ENCODE assay signal across 16 mouse cellular contexts in genomic region chr10:90859665-90860523, GRCm38 (mm10).
DNase-seq lines count a peak whose midpoint lies in the region; ATAC-seq lines count a peak whose summit lies in the region.
"Had no signal": no experiment of that assay in that cellular context is flagged by ENCODE, and none has a peak within 500 bp of the region (broad histone marks: within the 10 kb centered on the region; RNA-seq: fewer than 3 reads in every experiment).

No protein-coding gene starts in this region.

- ATAC-seq in megakaryocyte progenitor cell, adult 5-6 weeks (replicated peaks; ENCODE audit: poor library complexity) = peak; percentile 46; the same call in 1 of the 2 replicates
- ATAC-seq: forebrain, embryonic 13.5 days had no signal

- 88% methylated on average over 19 of the region's 19 CpGs for WGBS in hindbrain, embryonic 10.5 days

- H3K9me3 ChIP-seq in hindbrain, embryonic 10.5 days = no peaks in the 10 kb centered on the region
- H3K9me3 ChIP-seq: embryonic facial prominence, embryonic 13.5 days; forebrain, embryonic 13.5 days; limb, embryonic 15.5 days had no signal

- no peak overlapping the region for H3K4me3 ChIP-seq in hindbrain, embryonic 10.5 days
- H3K4me3 ChIP-seq: embryonic facial prominence, embryonic 13.5 days; forebrain, embryonic 13.5 days; limb, embryonic 15.5 days; megakaryocyte, embryonic 14.5 days had no signal

- H3K4me1 ChIP-seq in hindbrain, embryonic 10.5 days (replicated peaks) = peaks cover 8% of the 10 kb centered on the region
- H3K4me1 ChIP-seq: embryonic facial prominence, embryonic 13.5 days; limb, embryonic 15.5 days; megakaryocyte, embryonic 14.5 days had no signal

- no peak overlapping the region for H3K27ac ChIP-seq in hindbrain, embryonic 10.5 days
- H3K27ac ChIP-seq: embryonic facial prominence, embryonic 13.5 days; forebrain, embryonic 13.5 days; kidney, postnatal 0 days; limb, embryonic 15.5 days; stomach, postnatal 0 days had no signal

- H3K36me3 ChIP-seq in hindbrain, embryonic 10.5 days = no peaks in the 10 kb centered on the region
- H3K36me3 ChIP-seq: embryonic facial prominence, embryonic 13.5 days; limb, embryonic 15.5 days had no signal

- DNase-seq in MEL-GATA-1-ER (ENCODE audit: extremely low read depth, low read depth) (peak; percentile 43), MN1 (ENCODE audit: low spot score) (no peak)
- DNase-seq in frontal cortex, postnatal 25 days (ENCODE audit: low spot score in 2 of 2) = peak; percentile 46 to 69
- DNase-seq in layer of hippocampus, postnatal 14 days (ENCODE audit: low spot score in 2 of 2) = peak; percentile 71 to 79
- DNase-seq in spleen, postnatal 36 days (ENCODE audit: low spot score in 2 of 2) = no peak
- DNase-seq in adrenal gland, adult 8-10 months = no peak
- DNase-seq in hindbrain, embryonic 10.5 days (ENCODE audit: low spot score) = no peak
- DNase-seq: heart, postnatal 10 days; lung, adult 2 months had no signal

- H3K27me3 ChIP-seq in hindbrain, embryonic 10.5 days (ENCODE audit: insufficient read depth, poor library complexity, severe bottlenecking) = no peaks in the 10 kb centered on the region
- H3K27me3 ChIP-seq: embryonic facial prominence, embryonic 13.5 days; forebrain, embryonic 13.5 days; limb, embryonic 15.5 days had no signal

Comparison
In these comparisons a context has a peak if more than half of its experiments do, and no peak if none do; other contexts are left out.
1. DNase-seq: peak in MEL-GATA-1-ER (single experiment), frontal cortex, postnatal 25 days (2 of 2) and layer of hippocampus, postnatal 14 days (2 of 2); none in spleen, postnatal 36 days (0 of 2), MN1 (single experiment), adrenal gland, adult 8-10 months (single experiment) and hindbrain, embryonic 10.5 days (single experiment).